Mouse (Mus musculus) spleen, postnatal 4 days (tissue): ENCODE results near the gene Zfp951.
"Not testable (repeated sequence)": the region's sequence is repeated elsewhere in the genome, so short reads cannot be mapped to it uniquely, and the experiment has no call there.

ENCODE experiments used
- DNase-seq, 2 experiments: peaks; one replicate each; pipeline ENCODE4 v3.0.0; 2022; ENCODE audit warnings: low spot score in 2 of 2

Gene Zfp951

DNA sequence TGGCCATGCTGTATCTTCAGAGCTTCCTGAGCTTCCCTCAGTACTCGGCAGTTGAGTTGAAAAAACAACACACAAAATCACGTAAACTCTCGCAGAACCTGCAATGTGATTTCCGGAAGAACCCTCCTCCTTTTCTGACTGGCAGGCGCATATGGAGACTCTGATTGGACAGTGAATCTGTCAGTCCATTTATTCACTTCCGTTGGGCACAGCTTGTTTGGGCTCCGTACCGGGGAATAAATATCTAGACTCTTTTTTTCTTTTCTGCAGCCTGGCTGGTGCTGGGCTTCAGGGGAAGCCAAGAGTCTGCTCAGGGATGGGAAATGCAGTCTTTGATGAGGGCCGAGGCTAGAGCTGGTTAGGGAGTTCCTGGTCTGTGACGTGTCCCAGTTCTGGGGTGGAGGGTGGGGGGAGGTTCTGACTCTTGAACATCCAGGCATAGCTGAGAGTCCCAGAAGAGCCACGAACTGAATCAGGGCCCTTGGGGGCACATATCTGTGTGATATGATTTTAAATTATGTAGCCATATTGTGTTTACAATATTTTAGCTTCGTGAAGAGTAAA is at the start of gene Zfp951:
Zfp951 (minus strand) TSS at position 109 of the 564 bp plus-strand sequence.
- DNase-seq: peak in 1 of 2 experiments; percentile 22

DNA sequence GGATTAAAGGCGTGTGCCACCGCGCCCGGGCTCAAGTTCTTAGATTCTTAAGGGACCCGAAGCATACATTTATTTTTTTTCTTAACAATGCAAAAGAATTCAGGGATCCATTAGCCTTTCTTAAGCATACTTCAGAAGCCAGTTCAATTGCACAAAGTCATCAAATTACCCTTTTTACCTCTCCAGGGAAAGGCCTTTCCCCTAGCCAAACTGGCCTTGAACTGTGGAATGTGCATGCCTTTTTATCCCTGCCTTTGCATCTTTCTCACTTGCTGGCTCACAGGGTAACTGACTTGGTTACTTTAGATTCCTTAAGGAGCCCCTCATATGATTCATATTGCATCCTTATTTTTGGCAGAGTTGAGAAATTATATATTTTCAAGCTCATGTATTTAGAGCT is 46.7 kb upstream of the Zfp951 start:
- not testable (repeated sequence) for DNase-seq

DNA sequence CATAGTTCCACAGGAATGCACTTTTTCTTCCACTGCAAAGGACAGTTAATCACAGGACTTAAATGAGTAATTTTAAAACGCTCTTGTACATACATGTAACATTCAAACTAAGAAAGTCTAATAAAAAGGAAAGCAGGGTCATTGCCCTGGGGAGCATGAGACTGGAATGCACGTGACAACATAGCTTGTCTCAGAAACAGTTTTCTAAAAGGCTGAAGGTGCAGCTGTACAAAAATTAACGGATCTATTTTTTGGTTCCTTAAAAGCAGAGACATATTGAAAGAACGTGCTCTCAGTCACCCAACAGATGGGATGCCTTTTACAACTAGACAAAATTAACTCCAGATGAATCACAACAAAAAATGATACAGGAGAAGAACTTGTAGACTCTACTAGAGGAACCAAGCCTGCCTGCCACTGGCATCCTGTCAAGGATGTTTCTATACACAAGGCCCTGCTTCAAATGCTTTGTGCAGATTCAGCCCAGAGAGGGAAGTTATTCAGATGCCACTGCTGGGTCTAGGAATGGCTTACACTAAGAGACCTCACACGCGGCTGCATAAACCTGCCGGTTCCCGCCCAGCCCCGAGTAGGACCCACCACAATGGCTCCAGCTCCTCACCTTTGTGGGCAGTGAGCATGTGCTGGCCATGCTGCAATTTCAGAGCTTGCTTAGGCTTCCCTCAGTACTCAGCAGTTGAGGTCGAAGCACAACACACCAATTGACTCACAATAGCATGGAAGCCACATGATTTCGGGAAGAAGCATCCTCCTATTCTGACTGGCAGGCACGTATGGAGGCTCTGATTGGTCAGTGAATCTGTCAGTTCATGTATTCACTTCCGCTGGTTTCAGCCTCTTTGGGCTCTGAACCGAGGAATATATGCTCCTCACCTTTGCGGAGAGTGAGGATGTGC is 567 bp downstream of the Zfp951 start:
- DNase-seq: not testable (repeated sequence)

DNA sequence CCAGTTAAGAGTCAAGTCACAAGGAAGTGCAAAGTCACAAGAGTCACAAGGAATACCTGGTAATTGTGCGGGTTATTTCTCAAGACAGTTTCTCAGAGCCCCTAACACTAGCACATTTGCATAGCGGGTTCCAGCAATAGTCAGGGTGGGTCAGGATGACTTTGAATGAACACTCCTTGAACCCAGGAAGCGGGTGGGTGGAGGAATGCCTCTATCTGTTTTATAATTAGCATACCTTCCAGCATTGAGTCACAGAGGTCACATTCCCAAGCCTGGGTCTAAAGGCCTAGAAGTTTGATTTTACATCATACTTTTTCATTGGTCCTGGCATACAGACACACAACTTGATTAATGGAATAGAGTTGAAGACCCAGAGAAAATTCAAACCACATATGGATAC is 5.3 kb downstream of the Zfp951 start:
- DNase-seq: not testable (repeated sequence)

DNA sequence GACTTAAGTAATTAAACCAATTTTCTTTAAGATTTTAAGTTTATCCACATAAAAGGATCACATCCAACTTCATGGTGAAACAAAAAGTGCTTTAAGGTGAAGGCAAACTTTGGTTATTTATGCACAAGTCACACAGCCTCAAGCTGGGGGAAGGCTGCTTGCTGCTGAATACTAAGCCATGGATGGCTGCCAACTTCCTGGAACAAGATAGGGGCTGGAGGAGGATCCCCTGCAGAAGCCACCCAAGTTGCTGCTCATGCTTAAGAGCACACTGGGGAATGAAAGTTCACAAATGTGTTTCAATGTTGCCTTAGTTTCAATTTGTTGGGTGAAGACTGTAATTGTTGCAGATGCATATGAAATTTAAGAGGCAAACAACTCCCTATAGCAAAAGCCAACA is 26.5 kb downstream of the Zfp951 start:
- DNase-seq: no peak

DNA sequence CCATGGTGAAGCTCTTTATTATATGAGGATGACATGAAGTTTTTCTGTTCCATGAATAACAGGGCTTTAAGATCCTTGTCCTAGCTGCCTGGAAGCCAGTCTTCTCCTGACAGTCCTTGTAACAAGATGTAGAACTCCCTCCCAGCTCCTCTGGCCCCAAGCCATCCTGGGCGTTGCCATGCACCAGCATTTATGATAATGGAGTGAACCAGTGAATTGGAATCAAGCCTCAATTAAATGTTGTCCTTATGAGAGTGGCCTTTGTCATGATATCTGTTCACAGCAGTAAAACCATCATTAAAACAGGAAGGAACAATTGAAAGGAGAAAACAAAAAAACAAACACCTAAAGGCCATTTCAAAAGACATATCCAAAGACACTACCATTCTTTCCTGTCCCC is 30.3 kb downstream of the Zfp951 start:
- no peak for DNase-seq

DNA sequence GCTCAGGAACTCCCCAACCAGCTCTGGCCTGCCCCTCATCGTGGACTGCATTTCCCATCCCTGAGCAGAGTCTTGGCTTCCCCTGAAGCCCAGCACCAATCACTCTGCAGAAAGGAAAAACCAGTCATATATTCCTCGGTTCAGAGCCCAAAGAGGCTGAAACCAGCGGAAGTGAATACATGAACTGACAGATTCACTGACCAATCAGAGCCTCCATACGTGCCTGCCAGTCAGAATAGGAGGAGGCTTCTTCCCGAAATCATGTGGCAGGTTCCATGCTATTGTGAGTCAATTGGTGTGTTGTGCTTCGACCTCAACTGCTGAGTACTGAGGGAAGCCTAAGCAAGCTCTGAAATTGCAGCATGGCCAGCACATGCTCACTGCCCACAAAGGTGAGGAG is 89.7 kb downstream of the Zfp951 start:
- DNase-seq: not testable (repeated sequence)
